Mouse (Mus musculus): Measurements from ENCODE around the gene Ost4. TPM values are rescaled to one million over a fixed set of nuclear protein-coding genes. Genes with fewer than 3 reads are reported as not detected.

Ost4 gene
- total RNA-seq, 2 experiments from 2014 or later: 91.5 to 93.8 TPM

- no peak for DNase-seq (ENCODE audit: low spot score in 2 of 2)
- H3K4me3 ChIP-seq: no peak overlapping the region
- no peak overlapping the region for H3K27ac ChIP-seq
- TF ChIP-seq CTCF (conservative IDR thresholded peaks at IDR 0.05): no peak
These were observed 13.0 kb upstream of the Ost4 start for GRCm38 (mm10) chr5:30920621-30921020.

GRCm38 (mm10) chr5:30919831-30920614, 12.4 kb upstream of the Ost4 start:
- TF ChIP-seq CTCF (conservative IDR thresholded peaks at IDR 0.05): no peak
- Histone ChIP-seq H3K27ac (no peak overlapping the region), H3K4me3 (no peak overlapping the region)
- no peak for DNase-seq (ENCODE audit: low spot score in 2 of 2)

GRCm38 (mm10) chr5:30918691-30919090, 11.1 kb upstream of the Ost4 start:
- TF ChIP-seq CTCF (conservative IDR thresholded peaks at IDR 0.05): no peak
- DNase-seq (ENCODE audit: low spot score in 2 of 2): no peak
- no peak overlapping the region for H3K4me3 ChIP-seq

GRCm38 (mm10) chr5:30917891-30918670, 10.5 kb upstream of the Ost4 start:
- H3K4me3 ChIP-seq: no peak overlapping the region
- no peak for DNase-seq (ENCODE audit: low spot score in 2 of 2)
- TF ChIP-seq CTCF (conservative IDR thresholded peaks at IDR 0.05): no peak
- no peak overlapping the region for H3K27ac ChIP-seq

More at GRCm38 (mm10) chr5:30918691-30919090, 11.1 kb upstream of the Ost4 start:
- H3K27ac ChIP-seq: no peak overlapping the region

GRCm38 (mm10) chr5:30917348-30917747, 9.8 kb upstream of the Ost4 start:
- no peak for DNase-seq (ENCODE audit: low spot score in 2 of 2)
- H3K4me3 ChIP-seq: no peak overlapping the region
- H3K27ac ChIP-seq: peak overlapping the region; percentile 79; the same call in 1 of the 2 replicates
- TF ChIP-seq CTCF (conservative IDR thresholded peaks at IDR 0.05): no peak

GRCm38 (mm10) chr5:30916841-30917240, 9.3 kb upstream of the Ost4 start:
- no peak for TF ChIP-seq CTCF (conservative IDR thresholded peaks at IDR 0.05)
- no peak overlapping the region for H3K4me3 ChIP-seq
- H3K27ac ChIP-seq: peak overlapping the region; percentile 79; the same call in 1 of the 2 replicates
- DNase-seq (ENCODE audit: low spot score in 2 of 2): no peak

GRCm38 (mm10) chr5:30915974-30916433, 8.4 kb upstream of the Ost4 start:
- H3K27ac ChIP-seq: peak overlapping the region; percentile 79
- DNase-seq (ENCODE audit: low spot score in 2 of 2): peak; percentile 87 to 95
- peak overlapping the region; percentile 12; the same call in 1 of the 2 replicates for H3K4me3 ChIP-seq
- peak; percentile 83 for TF ChIP-seq CTCF (conservative IDR thresholded peaks at IDR 0.05)

- Histone ChIP-seq H3K4me3 (no peak overlapping the region), H3K27ac (peak overlapping the region; percentile 55; the same call in 1 of the 2 replicates)
- DNase-seq (ENCODE audit: low spot score in 2 of 2): no peak
- no peak for TF ChIP-seq CTCF (conservative IDR thresholded peaks at IDR 0.05)
These were observed 7.9 kb upstream of the Ost4 start for GRCm38 (mm10) chr5:30915456-30915855.

GRCm38 (mm10) chr5:30914849-30915248, 7.3 kb upstream of the Ost4 start:
- no peak for TF ChIP-seq CTCF (conservative IDR thresholded peaks at IDR 0.05)
- H3K27ac ChIP-seq: no peak overlapping the region
- no peak for DNase-seq (ENCODE audit: low spot score in 2 of 2)
- no peak overlapping the region for H3K4me3 ChIP-seq

GRCm38 (mm10) chr5:30914101-30914635, 6.6 kb upstream of the Ost4 start:
- no peak for DNase-seq (ENCODE audit: low spot score in 2 of 2)
- Histone ChIP-seq H3K4me3 (no peak overlapping the region), H3K27ac (no peak overlapping the region)
- TF ChIP-seq CTCF (conservative IDR thresholded peaks at IDR 0.05): no peak

GRCm38 (mm10) chr5:30913060-30913841, 5.7 kb upstream of the Ost4 start, which contains the start of gene Emilin1:
TSS of gene Emilin1 (plus strand) at chr5:30913402.
- no peak for TF ChIP-seq CTCF (conservative IDR thresholded peaks at IDR 0.05)
- DNase-seq (ENCODE audit: low spot score in 2 of 2): no peak

GRCm38 (mm10) chr5:30912156-30912555, 4.6 kb upstream of the Ost4 start:
- DNase-seq (ENCODE audit: low spot score in 2 of 2): no peak
- Histone ChIP-seq H3K27ac (peak overlapping the region; percentile 48; the same call in 1 of the 2 replicates), H3K4me3 (no peak overlapping the region)
- no peak for TF ChIP-seq CTCF (conservative IDR thresholded peaks at IDR 0.05)

More at GRCm38 (mm10) chr5:30913060-30913841, 5.7 kb upstream of the Ost4 start, which contains the start of gene Emilin1:
- peak within 1 kb of the TSS; percentile 48; the same call in 1 of the 2 replicates for H3K27ac ChIP-seq
- peak within 1 kb of the TSS; percentile 18; the same call in 1 of the 2 replicates for H3K4me3 ChIP-seq

Data from layer of hippocampus, adult 2 months (tissue).